Mouse (Mus musculus): ENCODE results near the gene Pih1d2.

GRCm38 (mm10) chr9:50664826-50665225, 47.7 kb downstream of the Pih1d2 start:
- TF ChIP-seq FLI1 (IDR thresholded peaks at IDR 0.05; ENCODE audit: low read length): no peak
- no peak for TF ChIP-seq GATA1 (IDR thresholded peaks at IDR 0.05; ENCODE audit: borderline replicate concordance, low read length)
